Mouse (Mus musculus) lung, embryonic 16.5 days (tissue): ENCODE measurements around the gene Ppfibp2. TPM values are rescaled to one million over a fixed set of nuclear protein-coding genes. Genes with fewer than 3 reads are reported as not detected.

Experiments
- ATAC-seq: fragments of 200-750 bp; cut with Nextera tagmentation; 2 replicates; pipeline ENCODE4 v1.8.0; 2017; ENCODE audit warnings: low read depth, mild to moderate bottlenecking, moderate library complexity
- H3K27ac ChIP-seq: fragments of 300-500 bp; sonication (generic); 2 replicates; pipeline ENCODE4 v1.5.1; 2014; ENCODE audit warnings: mild to moderate bottlenecking, control low read depth, low read length
- H3K27me3 ChIP-seq: fragments of 300-500 bp; sonication (generic); 2 replicates; pipeline ENCODE4 v1.6.1; 2014; ENCODE audit warnings: low read depth, low read length, mixed read lengths; ENCODE audit not compliant: control insufficient read depth, insufficient read depth
- H3K36me3 ChIP-seq: fragments of 300-500 bp; sonication (generic); 2 replicates; pipeline ENCODE4 v1.6.1; 2014; ENCODE audit warnings: low read length; ENCODE audit not compliant: control insufficient read depth, insufficient read depth
- H3K4me1 ChIP-seq: fragments of 300-500 bp; sonication (generic); replicated peaks from 2 replicates; pipeline ENCODE4 v1.6.1; 2014; ENCODE audit warnings: low read length, mixed read lengths; ENCODE audit not compliant: control insufficient read depth, insufficient read depth
- H3K4me2 ChIP-seq: fragments of 300-500 bp; sonication (generic); 2 replicates; pipeline ENCODE4 v1.6.1; 2014; ENCODE audit warnings: low read depth, low read length, control low read depth
- H3K4me3 ChIP-seq: fragments of 300-500 bp; sonication (generic); 2 replicates; pipeline ENCODE4 v1.5.1; 2014; ENCODE audit warnings: mild to moderate bottlenecking, low read length, control low read depth
- H3K9ac ChIP-seq: fragments of 300-500 bp; sonication (generic); 2 replicates; pipeline ENCODE4 v1.6.1; 2014; ENCODE audit warnings: low read length, control low read depth
- H3K9me3 ChIP-seq: fragments of 300-500 bp; sonication (generic); 2 replicates; pipeline ENCODE4 v1.6.1; 2016; ENCODE audit warnings: low read length; ENCODE audit not compliant: control insufficient read depth
- WGBS: fragments of 180-500 bp; shearing (Covaris S2); extraction: QIAGEN DNeasy Blood & Tissue Kit; methylation state at CpG from one replicate; pipeline ENCODE4 v1.1.7; 2014; 5-methylcytosine and 5-hydroxymethylcytosine counted together
- polyA plus RNA-seq: library from polyadenylated mRNA; unstranded; fragments of >200 nt; fragmentation: Nextera tagmentation; extraction: Ambion mirVana; gene quantifications from 2 replicates; pipeline ENCODE4 v1.2.1, GENCODE M21; 2015

Ppfibp2 gene
- polyA plus RNA-seq, 1 experiment from 2014 or later = 9.2 TPM

DNA sequence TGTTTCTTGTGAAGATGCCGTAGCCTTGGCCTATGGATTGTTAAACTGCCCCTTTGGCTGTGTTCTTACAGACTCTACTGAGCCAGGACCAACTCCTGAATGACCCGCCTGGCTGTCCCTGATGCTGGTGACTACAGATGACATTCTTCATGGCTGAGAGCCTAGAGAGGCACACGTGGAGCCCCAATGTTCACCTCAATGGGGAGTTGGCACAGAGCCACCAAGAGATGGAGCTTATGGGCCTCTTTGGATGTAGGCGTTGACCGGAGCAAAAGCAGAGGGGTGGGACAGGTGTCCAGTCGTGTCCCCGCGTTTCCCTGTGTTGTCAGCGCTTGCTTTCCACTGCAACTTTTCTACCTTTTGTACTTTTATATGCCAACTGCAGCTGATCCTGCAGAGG lies 152.5 kb downstream of the Ppfibp2 start:
- no peak overlapping the region for H3K4me2 ChIP-seq
- no peaks in the 10 kb centered on the region for H3K9me3 ChIP-seq
- WGBS = 76% methylated on average over 9 of the region's 9 CpGs
- no peak overlapping the region for H3K9ac ChIP-seq
- no peak overlapping the region for H3K4me3 ChIP-seq
- H3K27ac ChIP-seq = no peak overlapping the region
- ATAC-seq = no peak
- peaks cover 6% of the 10 kb centered on the region for H3K36me3 ChIP-seq
- H3K4me1 ChIP-seq = no peaks in the 10 kb centered on the region
- H3K27me3 ChIP-seq = no peaks in the 10 kb centered on the region

DNA sequence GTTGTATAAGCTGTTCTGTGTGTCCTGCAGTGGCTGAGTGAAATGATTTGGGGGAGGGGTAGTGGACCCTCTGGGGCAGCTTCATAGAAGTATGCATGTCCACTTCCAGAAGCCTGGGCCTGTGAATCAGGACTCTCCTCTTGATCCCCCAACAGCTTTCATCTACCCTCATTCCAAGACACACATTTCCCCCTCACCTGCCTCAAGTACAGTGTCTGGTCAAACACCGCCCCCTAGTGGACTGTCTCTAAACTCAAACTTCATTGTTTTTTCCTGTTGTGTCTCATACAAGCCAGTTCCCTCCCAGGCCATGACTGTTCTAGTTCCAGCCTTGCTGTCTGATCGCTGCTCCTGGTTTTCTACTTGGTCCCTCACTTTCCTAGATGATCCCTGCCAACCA lies 152.9 kb downstream of the Ppfibp2 start:
- WGBS = 17% methylated on average over 2 of the region's 2 CpGs
- ATAC-seq = peak; percentile 16; the same call in 1 of the 2 replicates
- Histone ChIP-seq H3K4me2 (no peak overlapping the region), H3K36me3 (peaks cover 4% of the 10 kb centered on the region), H3K9me3 (no peaks in the 10 kb centered on the region), H3K27me3 (no peaks in the 10 kb centered on the region), H3K4me3 (no peak overlapping the region), H3K27ac (no peak overlapping the region), H3K4me1 (no peaks in the 10 kb centered on the region), H3K9ac (no peak overlapping the region)

DNA sequence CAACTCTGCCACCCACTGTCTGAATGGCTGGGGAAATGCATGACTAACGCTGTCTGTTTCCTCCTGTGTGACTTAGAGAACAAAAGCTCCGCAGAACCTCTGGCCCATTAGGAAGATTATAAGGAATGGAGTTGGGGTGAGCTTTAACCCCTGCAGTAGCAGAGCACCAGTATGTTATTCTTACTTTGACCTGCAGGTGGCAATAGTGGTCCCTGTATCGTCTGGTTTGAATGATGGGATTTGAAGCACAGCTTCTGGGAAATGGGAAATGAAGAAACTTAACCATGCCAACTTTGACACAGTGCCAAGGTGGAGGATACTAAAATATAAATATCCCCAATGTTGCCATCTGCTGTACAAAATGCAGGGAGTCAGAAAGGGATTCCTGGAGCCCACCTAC lies 154.3 kb downstream of the Ppfibp2 start:
- no peaks in the 10 kb centered on the region for H3K36me3 ChIP-seq
- H3K4me1 ChIP-seq = no peaks in the 10 kb centered on the region
- no peak overlapping the region for H3K9ac ChIP-seq
- H3K9me3 ChIP-seq = no peaks in the 10 kb centered on the region
- H3K27me3 ChIP-seq = no peaks in the 10 kb centered on the region
- 6% methylated on average over 3 of the region's 3 CpGs for WGBS
- H3K4me3 ChIP-seq = no peak overlapping the region
- H3K27ac ChIP-seq = no peak overlapping the region
- ATAC-seq = no peak
- no peak overlapping the region for H3K4me2 ChIP-seq

DNA sequence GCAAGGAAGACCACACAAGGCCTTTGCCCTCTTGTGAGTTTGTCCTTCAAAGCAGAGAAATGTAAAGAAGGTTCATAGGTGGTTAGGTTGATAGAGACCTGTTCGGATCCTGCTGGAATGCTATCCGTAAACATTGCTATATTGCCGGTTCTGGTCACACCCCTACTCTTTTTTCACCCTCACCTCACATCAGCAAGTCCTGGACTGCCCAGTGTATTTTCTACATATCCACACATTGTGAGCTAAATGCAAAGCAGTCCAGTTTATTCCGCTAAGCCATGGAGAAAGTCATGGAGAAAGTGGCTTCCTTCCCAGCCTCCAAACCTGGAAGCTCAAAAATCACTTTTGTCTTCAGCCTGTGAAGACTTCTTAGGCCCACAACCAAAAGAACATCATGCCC lies 154.7 kb downstream of the Ppfibp2 start:
- Histone ChIP-seq H3K27me3 (no peaks in the 10 kb centered on the region), H3K4me1 (no peaks in the 10 kb centered on the region), H3K4me2 (no peak overlapping the region), H3K4me3 (no peak overlapping the region), H3K27ac (no peak overlapping the region), H3K36me3 (no peaks in the 10 kb centered on the region), H3K9me3 (no peaks in the 10 kb centered on the region), H3K9ac (no peak overlapping the region)
- 64% methylated on average over 4 of the region's 4 CpGs for WGBS
- ATAC-seq = no peak

DNA sequence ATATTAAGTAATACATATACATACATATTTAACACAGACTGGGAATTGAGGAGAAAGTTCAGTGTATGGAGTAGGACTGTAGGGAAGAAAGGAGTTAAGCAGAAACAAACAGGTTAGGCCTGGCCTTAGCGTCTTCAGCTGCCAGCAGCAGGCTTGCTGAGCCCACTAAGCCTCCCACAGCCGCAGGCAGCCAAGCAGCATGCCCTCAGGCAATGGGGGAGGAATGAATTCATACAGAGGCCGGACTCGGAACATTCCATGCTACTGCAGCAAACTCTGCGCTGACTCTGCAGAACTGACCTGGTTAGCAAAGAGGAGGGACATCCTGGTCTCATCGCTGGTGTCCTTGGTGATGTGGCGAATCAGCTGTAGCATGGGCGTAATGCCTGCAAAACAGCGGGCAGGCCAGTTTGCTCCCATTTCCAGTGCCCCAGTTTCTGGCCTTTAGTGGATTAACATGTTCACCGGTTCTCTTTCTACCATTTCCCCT lies 157.1 kb downstream of the Ppfibp2 start:
- H3K9me3 ChIP-seq = no peaks in the 10 kb centered on the region
- 77% methylated on average over 10 of the region's 10 CpGs for WGBS
- no peak for ATAC-seq
- H3K4me2 ChIP-seq = no peak overlapping the region
- H3K27me3 ChIP-seq = no peaks in the 10 kb centered on the region
- no peak overlapping the region for H3K9ac ChIP-seq
- H3K4me3 ChIP-seq = no peak overlapping the region
- no peaks in the 10 kb centered on the region for H3K4me1 ChIP-seq
- H3K36me3 ChIP-seq = no peaks in the 10 kb centered on the region
- no peak overlapping the region for H3K27ac ChIP-seq

DNA sequence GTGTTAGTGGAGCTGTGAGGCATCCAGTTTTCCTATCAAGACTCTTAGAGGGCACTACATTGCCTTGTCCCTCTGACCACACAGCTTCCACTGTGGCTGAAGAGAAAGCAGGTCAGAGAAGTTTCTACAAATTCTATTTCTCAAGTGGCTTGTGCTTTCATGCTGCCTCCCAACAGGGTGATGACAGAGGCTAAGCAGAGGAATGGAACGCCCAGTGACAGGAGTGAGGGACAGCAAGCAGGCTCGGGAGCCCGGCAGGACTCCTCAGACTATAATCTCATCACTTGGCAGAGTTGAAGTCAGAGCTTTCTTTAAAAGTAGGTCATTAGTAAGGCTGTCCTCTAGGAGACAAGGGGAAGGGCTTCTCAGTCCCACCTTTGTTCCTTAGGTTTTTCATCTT lies 160.9 kb downstream of the Ppfibp2 start:
- no peak for ATAC-seq
- H3K4me3 ChIP-seq = no peak overlapping the region
- H3K27me3 ChIP-seq = no peaks in the 10 kb centered on the region; the same call in 1 of the 2 replicates
- no peaks in the 10 kb centered on the region for H3K36me3 ChIP-seq
- no peak overlapping the region for H3K4me2 ChIP-seq
- no peaks in the 10 kb centered on the region for H3K9me3 ChIP-seq
- peaks cover 4% of the 10 kb centered on the region; the same call in 1 of the 2 replicates for H3K4me1 ChIP-seq
- WGBS = 61% methylated on average over 3 of the region's 3 CpGs
- no peak overlapping the region for H3K9ac ChIP-seq
- H3K27ac ChIP-seq = no peak overlapping the region

DNA sequence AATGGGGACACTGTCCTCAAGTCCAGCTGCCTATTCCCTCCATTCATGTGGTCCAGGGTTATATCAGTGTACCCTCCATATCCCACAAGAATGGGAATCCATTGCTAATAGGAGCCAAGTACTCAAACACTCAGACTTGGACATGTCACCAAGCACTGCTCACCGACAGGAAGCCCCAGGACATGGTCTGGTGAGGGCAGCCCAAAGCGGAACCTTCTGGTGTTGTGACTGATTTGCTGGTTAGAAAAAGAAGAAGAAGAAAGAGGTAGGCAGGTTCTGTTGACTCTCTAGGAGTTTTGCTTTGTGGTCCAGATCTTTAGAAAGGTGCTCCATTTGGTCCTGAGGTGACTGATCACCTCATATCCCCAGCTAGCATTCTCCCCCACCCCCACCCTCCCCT lies 161.7 kb downstream of the Ppfibp2 start:
- WGBS = 80% methylated on average over 2 of the region's 2 CpGs
- Histone ChIP-seq H3K9me3 (no peaks in the 10 kb centered on the region), H3K4me1 (peaks cover 4% of the 10 kb centered on the region; the same call in 1 of the 2 replicates), H3K36me3 (no peaks in the 10 kb centered on the region), H3K27ac (no peak overlapping the region), H3K4me3 (no peak overlapping the region), H3K9ac (no peak overlapping the region), H3K4me2 (no peak overlapping the region), H3K27me3 (no peaks in the 10 kb centered on the region; the same call in 1 of the 2 replicates)
- no peak for ATAC-seq

DNA sequence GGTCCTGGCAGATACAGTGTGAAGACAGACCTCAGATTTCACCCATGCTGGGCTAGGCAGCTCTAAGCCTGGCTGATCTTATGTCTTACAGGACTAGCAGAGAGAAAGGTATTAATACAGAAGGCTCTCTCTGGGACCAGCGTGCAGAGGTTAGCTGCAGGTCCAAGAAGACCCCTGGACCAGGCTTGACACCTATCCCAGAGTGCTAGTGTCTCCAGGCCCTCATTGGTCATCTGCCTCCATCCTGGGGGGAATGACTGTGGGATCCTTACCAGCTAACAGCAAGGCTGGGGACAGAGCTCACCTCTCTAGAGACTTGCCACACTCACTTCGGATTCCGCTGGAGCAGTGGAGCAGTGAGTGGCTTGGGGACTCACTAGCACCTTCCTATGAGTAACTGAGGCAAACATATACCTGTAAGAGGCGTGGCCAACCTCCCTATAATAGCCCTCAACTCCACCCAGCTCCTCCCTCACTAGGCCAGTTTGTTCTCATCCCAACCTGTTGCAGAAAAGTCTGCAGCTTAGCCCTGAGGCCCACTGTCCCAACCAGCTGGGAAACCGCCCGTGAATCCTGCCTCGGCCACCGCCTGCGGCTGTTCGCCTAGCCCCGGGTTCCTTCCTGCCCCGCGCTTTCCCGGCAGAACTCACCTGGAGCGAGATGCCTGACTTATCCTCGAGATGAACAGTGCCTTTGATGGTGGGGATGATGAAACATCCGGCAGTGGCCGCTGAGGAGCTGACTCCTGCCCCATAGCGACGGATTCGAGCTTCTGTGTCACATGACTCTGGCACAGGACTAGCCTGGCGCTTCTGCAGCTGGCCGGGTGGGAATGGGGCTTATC lies 162.5 kb downstream of the Ppfibp2 start, which contains the start of gene Cyb5r2:
Cyb5r2 (minus strand) TSS at position 725 of the 844 bp plus-strand sequence.
- Histone ChIP-seq H3K4me3 (peak within 1 kb of the TSS; percentile 29), H3K9me3 (no peaks in the 10 kb centered on the region), H3K9ac (peak within 1 kb of the TSS; percentile 41; the same call in 1 of the 2 replicates), H3K27me3 (no peaks in the 10 kb centered on the region; the same call in 1 of the 2 replicates), H3K4me2 (peak within 1 kb of the TSS; percentile 51), H3K4me1 (peaks cover 4% of the 10 kb centered on the region; the same call in 1 of the 2 replicates), H3K36me3 (no peaks in the 10 kb centered on the region), H3K27ac (no peak within 1 kb of the TSS)
- peak; percentile 67; the same call in 1 of the 2 replicates for ATAC-seq
- WGBS = 11% methylated on average over 23 of the region's 23 CpGs

DNA sequence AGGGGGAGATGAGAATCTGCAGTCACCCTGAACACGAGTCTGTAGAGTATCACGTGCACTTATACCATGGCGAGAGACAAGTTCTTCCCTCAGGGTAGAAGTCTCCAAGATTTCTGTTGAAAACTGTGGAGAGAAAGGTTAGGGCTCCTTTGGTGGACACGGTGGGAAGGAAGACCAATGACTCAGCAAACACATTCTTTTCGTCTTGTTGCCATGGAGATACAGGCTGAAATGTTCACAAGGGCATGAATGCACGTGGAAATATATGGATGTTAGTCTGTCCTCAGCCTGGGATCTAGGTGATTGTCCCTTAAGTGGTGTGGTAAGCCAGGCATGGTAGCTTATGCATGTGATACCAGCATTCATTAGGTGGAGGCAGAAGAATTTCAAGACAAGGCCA lies 175.8 kb downstream of the Ppfibp2 start:
- 50% methylated on average over 6 of the region's 6 CpGs for WGBS
- Histone ChIP-seq H3K4me3 (no peak overlapping the region), H3K9ac (no peak overlapping the region), H3K27me3 (no peaks in the 10 kb centered on the region), H3K9me3 (no peaks in the 10 kb centered on the region), H3K36me3 (no peaks in the 10 kb centered on the region), H3K4me1 (no peaks in the 10 kb centered on the region), H3K4me2 (no peak overlapping the region), H3K27ac (no peak overlapping the region)
- ATAC-seq = no peak
